Mouse (Mus musculus) gastrocnemius, adult 8-10 months (tissue): ENCODE measurements around the gene Gm36864. TPM values are rescaled to one million over a fixed set of nuclear protein-coding genes. Genes with fewer than 3 reads are reported as not detected.
"Not testable (repeated sequence)": the region's sequence is repeated elsewhere in the genome, so short reads cannot be mapped to it uniquely, and the experiment has no call there.

ENCODE experiments used
- DNase-seq, 2 experiments: peaks; one replicate each; pipeline ENCODE4 v3.0.0; 2022; ENCODE audit warnings: low spot score in 2 of 2
- total RNA-seq, 4 experiments: library from RNA; stranded (reverse); gene quantifications; 2 replicates each; pipeline ENCODE4 v1.2.4; 2022

The Gm36864 gene
- not detected for total RNA-seq

- no peak for DNase-seq
Observed at GRCm38 (mm10) chr7:44235909-44236308, at the start of gene Gm36864. Gm36864 (plus strand) TSS chr7:44236177.

GRCm38 (mm10) chr7:44186516-44186915, 49.5 kb upstream of the Gm36864 start:
- DNase-seq, result not testable (repeated sequence)

- DNase-seq, result peak in 1 of 2 experiments; percentile 18
Observed at GRCm38 (mm10) chr7:44187936-44188335, 48.0 kb upstream of the Gm36864 start, which contains the start of gene Klk1b24. Klk1b24 (plus strand) TSS chr7:44188236.

DNA sequence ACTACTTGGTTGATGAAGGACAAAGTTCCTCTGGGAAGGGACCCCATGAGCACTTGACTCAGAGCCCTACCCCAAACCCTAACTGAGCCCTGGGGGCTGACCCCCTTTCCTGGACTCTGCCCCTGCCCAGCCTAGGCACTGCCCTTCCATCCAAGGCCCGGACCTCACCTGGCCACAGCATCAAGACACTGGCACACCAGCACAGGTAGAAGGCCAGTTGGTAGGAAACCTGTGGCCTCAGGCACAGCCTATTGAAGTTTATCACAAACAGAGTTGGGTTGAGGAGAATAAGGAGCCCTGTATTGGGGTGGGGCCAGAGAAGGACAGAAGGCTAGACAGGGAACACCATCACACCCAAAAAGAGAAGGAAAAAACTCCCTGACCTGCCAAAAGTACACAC, 42.5 kb upstream of the Gm36864 start:
- not testable (repeated sequence) for DNase-seq

GRCm38 (mm10) chr7:44197891-44198290, 38.1 kb upstream of the Gm36864 start, which contains the start of gene Klk1b3:
Klk1b3 (plus strand) TSS chr7:44198191.
- DNase-seq, result no peak

DNA sequence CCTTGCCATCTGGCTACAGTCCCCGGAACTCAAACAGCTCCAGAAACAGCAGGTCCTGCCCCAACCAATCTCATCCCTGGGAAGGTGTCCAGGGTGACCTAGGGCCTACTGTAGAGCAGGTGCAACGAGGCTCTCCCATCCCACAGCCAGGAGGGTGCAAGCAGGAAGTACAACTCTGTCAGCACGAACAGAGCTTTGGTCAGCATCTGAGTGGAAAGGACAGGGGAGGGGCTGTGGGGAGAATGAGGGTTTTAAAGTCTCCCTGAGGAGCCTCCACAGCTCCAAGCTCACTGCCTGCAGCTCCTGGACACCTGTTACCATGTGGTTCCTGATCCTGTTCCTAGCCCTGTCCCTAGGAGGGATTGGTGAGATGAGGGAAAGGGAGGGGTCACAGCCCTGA, 28.8 kb upstream of the Gm36864 start, which contains the start of gene Klk1b4:
Klk1b4 (plus strand) TSS at position 301 of the 400 bp plus-strand sequence.
- not testable (repeated sequence) for DNase-seq

DNA sequence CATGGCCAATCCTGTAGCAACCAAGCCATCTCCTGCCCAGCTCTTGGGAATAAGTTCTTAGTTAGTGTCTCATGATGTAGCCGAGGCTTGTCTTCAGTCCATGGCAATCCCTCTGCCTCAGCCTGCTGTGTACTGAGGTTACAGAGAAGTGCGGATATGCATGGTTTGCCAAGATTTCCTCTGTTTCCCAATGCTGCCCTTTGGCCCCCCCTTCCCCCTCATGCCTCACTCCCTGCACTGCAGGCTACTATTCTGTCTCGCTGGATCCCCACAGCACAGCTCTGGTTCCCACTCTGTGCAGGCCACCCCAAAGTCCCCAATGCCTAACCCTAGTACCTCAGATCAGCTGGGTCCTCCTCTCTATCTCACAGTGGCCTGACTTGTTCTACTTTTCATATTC, 27.7 kb upstream of the Gm36864 start:
- DNase-seq, result no peak

DNA sequence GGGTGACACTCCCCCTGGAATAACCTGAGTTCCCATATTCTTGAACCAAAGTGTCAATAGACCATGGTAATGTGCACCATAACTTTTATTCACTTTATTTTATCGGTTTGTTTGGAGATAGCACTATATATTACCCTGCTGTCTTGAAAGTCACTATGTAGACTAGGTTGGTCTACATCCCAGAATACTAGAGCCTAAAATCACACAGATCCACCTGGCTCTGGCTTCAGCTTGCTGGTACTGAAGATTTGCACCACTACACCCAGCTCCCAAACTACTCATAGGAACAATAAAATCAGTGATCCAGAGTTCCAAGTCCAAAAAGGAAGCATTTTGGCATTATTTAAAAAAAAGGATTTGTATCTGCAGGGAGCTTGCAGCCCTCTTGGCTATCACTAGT, 20.3 kb upstream of the Gm36864 start, which contains the start of gene Klk1b5:
Klk1b5 (plus strand) TSS at position 301 of the 400 bp plus-strand sequence.
- DNase-seq, result no peak

DNA sequence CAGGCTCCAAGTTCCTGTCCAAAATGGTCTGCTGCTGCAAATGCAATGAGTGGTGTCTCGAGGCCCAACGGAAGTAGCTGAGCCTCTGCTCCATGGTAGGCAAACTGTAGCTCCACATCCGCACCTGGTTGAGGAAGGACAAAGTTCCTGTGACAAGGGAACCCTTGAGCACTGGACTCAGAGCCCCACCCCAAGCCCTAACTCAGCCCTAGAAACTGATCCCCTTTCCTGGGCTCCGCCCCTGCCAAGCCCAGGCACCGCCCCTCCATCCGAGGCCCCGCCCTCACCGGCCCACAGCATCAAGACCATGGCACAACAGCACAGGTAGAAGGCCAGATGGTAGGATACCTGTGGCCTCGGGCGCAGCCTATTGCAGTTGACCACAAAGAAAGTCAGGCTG, 14.4 kb upstream of the Gm36864 start:
- not testable (repeated sequence) for DNase-seq

GRCm38 (mm10) chr7:44222335-44222734, 13.6 kb upstream of the Gm36864 start:
- not testable (repeated sequence) for DNase-seq

DNA sequence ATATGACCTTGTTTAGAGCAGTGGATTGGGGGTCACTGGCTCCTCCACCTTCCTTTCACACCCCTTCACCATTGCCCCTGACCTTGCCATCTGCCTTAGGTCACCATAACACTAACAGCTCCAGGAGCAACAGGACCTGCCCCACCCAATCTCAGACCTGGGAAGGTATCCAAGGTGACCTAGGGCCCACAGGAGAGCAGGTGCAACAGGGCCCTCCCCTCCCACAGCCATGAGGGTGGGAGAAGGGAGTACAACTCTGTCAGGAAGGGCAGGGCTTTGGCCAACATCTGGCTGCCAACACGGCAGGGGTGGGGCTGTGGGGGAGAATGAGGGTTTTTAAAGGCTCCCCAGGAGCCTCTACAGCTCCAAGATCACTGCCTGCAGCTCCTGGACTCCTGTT, 10.9 kb upstream of the Gm36864 start, which contains the start of gene Klk1:
Klk1 (plus strand) TSS at position 285 of the 400 bp plus-strand sequence.
- DNase-seq, result no peak

DNA sequence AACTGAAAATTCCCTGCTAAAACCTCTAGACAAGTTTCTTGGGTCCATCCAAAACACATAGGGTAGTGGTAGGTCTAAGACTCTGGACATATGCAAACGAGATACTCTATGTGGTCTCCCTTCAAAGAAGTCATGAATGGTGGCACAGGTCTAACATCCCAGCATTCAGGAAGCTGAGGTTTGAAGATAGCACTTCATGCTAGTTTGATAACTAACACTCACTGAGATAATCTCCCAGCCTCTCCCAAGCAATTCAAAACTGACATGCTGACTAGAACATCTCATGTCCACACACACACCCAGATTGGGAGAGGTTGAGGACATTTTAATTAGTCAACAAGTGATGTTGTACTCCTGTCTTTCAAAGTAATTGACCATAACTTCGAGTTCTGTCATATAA, 3.9 kb downstream of the Gm36864 start:
- DNase-seq, result no peak

- DNase-seq, result no peak
Observed at GRCm38 (mm10) chr7:44240712-44241111, 4.7 kb downstream of the Gm36864 start.

DNA sequence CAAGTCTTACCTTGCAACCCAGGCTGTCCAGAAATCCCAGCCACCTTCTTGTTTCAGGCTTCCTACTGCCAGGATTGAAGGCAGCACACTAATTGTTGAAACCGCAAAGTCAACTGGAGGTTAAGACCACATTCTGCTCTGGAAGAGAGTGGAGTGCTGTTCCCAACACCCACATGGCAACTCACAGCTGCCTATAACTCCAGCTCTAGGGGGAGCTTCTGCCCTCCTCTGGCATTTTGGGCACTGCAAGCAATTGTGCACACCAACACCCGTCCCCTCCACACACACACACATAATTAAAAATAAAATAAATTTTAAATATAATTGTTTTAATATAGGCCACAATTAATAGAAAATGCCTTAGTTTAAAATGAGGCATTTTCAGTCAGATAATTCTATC, 5.2 kb downstream of the Gm36864 start:
- no peak for DNase-seq

GRCm38 (mm10) chr7:44244080-44244479, 8.1 kb downstream of the Gm36864 start:
- DNase-seq, result no peak

DNA sequence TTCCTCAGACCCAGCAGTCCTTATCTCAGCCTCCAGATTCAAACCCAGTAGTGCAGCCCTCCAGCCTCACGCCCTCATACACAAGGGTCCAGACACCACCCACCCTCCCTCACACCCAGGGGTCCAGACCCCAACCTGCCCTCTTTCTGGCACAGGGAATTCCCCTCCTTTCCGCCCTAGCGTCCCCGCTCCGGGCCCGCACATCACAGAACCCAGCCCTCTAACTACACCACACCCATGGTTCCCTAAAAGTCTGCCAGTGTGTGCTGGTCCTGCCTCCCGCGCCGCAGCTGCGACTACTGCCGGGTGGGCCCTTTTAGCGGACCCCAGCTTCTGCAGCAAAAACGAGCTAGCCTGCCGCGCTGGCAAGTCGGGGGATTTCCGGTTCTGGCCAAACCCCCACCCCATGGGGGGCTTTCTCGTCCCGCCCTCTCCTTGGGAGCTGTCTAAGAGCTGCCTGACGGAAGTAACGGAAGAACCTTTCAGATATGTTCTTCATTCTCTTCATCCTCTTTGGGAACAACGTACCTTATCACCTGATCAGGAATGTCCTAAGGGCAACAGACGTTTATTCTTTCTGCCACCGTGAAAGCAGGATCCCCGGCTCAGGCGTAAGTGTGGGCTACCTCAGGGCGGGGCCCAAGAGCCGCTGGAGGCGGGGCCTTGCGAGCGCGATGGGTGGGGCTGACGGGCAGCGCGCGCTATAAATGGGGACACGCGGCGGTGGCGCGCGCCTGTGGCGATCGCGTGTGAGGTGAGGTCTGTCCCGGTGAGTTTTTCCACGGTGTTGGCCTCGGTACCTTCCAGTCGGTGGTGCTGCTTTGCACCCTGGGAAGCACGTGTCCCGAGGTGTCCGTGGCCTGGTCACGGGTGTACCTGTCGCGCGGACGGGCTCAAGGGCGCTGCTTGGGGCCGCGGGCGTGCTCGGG, 10.3 kb downstream of the Gm36864 start, which contains the start of the genes 1700028J19Rik and 2410002F23Rik:
1700028J19Rik (minus strand) TSS at position 641 of the 929 bp plus-strand sequence.
2410002F23Rik (plus strand) TSS at position 668 of the 929 bp plus-strand sequence.
- peak; percentile 85 to 86 for DNase-seq

- no peak for DNase-seq
Observed at GRCm38 (mm10) chr7:44246984-44247470, 11.1 kb downstream of the Gm36864 start.

DNA sequence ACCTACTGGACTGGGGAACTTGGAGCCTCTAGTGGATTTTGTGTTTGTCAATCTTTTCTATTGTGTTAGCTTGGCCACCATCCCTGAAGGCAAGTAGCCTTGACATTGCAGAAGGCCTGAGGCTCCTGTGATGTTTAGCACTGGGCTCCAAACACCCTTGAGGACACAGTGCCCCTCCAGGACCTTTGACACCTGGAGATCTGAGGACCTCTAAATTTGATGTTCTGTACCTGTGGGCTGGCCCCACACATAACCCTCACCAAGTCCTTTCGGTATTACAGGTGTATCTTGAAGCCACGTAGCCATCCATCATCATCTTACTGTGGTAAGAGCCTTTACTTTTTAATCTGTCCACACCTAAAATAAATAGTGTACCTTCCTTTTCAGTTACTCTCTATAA, 12.0 kb downstream of the Gm36864 start:
- DNase-seq, result no peak

GRCm38 (mm10) chr7:44249248-44249647, 13.3 kb downstream of the Gm36864 start:
- DNase-seq, result no peak

DNA sequence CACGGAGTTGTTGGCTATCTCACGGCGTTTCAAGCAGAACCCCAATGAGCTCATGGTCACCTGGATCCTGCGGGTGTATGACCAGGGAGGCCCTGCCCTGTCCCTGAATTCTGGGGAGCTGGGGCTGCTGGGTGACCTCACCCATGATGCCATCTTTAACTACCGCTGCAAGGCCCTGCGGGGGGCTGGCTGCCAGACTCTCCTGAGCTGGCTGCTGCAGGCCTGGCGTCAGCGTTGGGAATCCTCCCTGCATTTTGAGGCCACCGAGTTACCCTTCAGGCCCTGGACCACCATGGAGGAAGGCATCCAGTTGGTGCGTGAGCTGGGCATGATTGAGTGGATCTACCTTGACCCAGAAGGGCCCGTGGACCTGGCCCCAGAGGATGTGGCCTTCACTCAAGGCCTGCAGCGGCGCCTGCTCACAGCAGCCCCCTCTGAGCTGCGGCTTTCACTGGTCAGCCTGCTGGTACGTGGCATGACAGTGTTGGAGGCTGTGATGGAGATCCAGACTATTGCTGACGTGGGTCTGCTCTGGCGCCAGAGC, 14.8 kb downstream of the Gm36864 start:
- DNase-seq, result not testable (repeated sequence)

DNA sequence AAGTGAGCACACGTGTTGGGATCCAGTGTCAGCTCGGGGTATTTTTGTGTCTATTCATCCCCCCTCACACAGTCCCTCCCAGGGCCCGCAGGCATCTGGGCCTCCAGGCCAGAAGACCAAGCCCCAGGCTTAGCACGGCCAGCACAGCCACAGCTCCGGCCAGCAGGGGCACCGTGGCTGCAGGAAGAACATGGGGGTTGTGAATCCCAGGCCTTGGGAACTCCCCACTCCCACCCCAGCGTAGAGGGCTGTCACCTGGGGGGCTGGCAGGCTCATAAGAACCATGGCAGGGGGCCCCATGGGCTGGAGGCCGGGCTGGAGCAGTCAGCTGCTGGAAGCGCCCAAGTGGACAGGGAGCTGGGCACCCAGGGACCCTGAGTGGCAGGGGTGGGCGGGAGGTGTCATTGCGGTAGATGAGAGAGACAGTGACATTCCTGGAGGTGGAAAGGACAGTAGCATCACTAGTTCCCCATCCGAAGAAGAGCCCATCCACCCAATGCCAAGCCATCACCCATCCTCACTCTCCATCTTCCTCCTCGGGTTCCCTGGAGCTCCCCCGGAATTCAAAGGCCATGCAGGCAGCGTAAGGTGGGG, 17.1 kb downstream of the Gm36864 start:
- DNase-seq, result no peak
